Mouse (Mus musculus) kidney, embryonic 15.5 days (tissue): ENCODE measurements around the gene Rpl9-ps1. TPM values are rescaled to one million over a fixed set of nuclear protein-coding genes. Genes with fewer than 3 reads are reported as not detected.

Experiments used
- ATAC-seq: fragments of 200-750 bp; cut with Nextera tagmentation; replicated peaks from 2 replicates; pipeline ENCODE4 v1.8.0; 2017; ENCODE audit warnings: moderate TSS enrichment; ENCODE audit not compliant: low FRiP score
- H3K27ac ChIP-seq: fragments of 300-500 bp; sonication (generic); 2 replicates; pipeline ENCODE4 v1.5.1; 2015; ENCODE audit warnings: mild to moderate bottlenecking, inconsistent platforms
- H3K27me3 ChIP-seq: fragments of 300-500 bp; sonication (generic); 2 replicates; pipeline ENCODE4 v1.6.1; 2015; ENCODE audit warnings: inconsistent platforms
- H3K36me3 ChIP-seq: fragments of 300-500 bp; sonication (generic); 2 replicates; pipeline ENCODE4 v1.6.1; 2015; ENCODE audit warnings: inconsistent platforms
- H3K4me1 ChIP-seq: fragments of 300-500 bp; sonication (generic); 2 replicates; pipeline ENCODE4 v1.6.1; 2015; ENCODE audit warnings: inconsistent platforms
- H3K4me2 ChIP-seq: fragments of 300-500 bp; sonication (generic); 2 replicates; pipeline ENCODE4 v1.6.1; 2015; ENCODE audit warnings: moderate library complexity, mild to moderate bottlenecking, inconsistent platforms
- H3K4me3 ChIP-seq: fragments of 300-500 bp; sonication (generic); replicated peaks from 2 replicates; pipeline ENCODE4 v1.5.1; 2015; ENCODE audit warnings: mild to moderate bottlenecking, inconsistent platforms
- H3K9ac ChIP-seq: fragments of 300-500 bp; sonication (generic); 2 replicates; pipeline ENCODE4 v1.6.1; 2015; ENCODE audit warnings: mild to moderate bottlenecking, inconsistent platforms
- H3K9me3 ChIP-seq: fragments of 300-500 bp; sonication (generic); replicated peaks from 2 replicates; pipeline ENCODE4 v1.6.1; 2016; ENCODE audit warnings: inconsistent platforms
- WGBS: fragments of 180-500 bp; shearing (Covaris S2); methylation state at CpG from one replicate; pipeline ENCODE4 v1.1.7; 2015; ENCODE audit warnings: mixed read lengths; 5-methylcytosine and 5-hydroxymethylcytosine counted together
- polyA plus RNA-seq: library from polyadenylated mRNA; unstranded; fragments of >200 nt; fragmentation: Nextera tagmentation; extraction: Ambion mirVana; gene quantifications from 2 replicates; pipeline ENCODE4 v1.2.1, GENCODE M21; 2015

Rpl9-ps1 gene
- not detected in 2 replicates for polyA plus RNA-seq

DNA sequence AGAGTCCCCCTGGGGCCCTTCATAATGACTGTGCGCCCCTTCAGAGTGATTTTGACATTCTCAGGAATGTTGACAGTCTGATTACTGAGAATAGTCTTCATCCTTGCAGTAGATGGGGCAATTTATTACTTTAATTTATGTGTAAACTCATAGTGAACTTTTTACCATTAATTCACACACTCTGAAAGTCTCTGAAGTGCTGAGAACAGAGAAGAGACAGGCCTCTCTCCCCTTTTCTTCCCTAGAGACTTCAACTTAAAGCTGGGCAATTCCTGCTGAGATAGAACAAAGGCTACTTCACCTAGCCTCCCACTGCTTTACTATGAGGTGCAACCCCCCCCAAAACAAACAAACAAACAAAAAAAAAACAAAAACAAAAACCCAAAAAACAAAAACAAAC, at the start of gene Rpl9-ps1:
TSS of gene Rpl9-ps1 (minus strand) at position 101 of the 400 bp plus-strand sequence.
- no peak for ATAC-seq
- WGBS, result 80% methylated on average over 1 of the region's 1 CpGs
- H3K9me3 ChIP-seq, result no peaks in the 10 kb centered on the region
- no peak within 1 kb of the TSS for H3K27ac ChIP-seq
- no peaks in the 10 kb centered on the region for H3K27me3 ChIP-seq
- no peak within 1 kb of the TSS for H3K4me3 ChIP-seq
- no peak within 1 kb of the TSS for H3K9ac ChIP-seq
- H3K4me2 ChIP-seq, result no peak within 1 kb of the TSS
- no peaks in the 10 kb centered on the region for H3K36me3 ChIP-seq
- no peaks in the 10 kb centered on the region for H3K4me1 ChIP-seq

DNA sequence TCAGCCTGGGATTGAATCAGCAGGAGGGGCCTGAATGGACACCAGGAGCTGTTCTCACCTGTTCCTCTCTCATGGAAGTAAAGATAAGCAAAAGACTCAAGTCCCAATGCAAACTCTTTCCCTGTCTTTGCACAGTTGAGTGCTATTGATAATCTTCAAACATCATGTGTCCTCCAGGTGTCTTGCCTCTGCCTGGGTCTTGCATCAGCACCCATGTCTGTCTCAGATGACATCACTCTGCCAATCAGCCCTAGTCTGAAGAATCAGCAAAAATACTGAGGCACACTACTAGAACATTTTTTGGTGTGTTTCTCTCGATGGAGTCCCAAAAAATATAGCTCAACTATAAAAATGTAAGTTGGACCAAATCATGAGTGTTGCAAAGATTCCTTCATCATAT, 46.6 kb upstream of the Rpl9-ps1 start:
- Histone ChIP-seq H3K27me3 (no peaks in the 10 kb centered on the region), H3K9me3 (no peaks in the 10 kb centered on the region), H3K27ac (no peak overlapping the region), H3K4me1 (no peaks in the 10 kb centered on the region), H3K9ac (no peak overlapping the region), H3K36me3 (no peaks in the 10 kb centered on the region), H3K4me2 (no peak overlapping the region), H3K4me3 (no peak overlapping the region)
- WGBS, result 71% methylated on average over 1 of the region's 1 CpGs
- ATAC-seq, result no peak

DNA sequence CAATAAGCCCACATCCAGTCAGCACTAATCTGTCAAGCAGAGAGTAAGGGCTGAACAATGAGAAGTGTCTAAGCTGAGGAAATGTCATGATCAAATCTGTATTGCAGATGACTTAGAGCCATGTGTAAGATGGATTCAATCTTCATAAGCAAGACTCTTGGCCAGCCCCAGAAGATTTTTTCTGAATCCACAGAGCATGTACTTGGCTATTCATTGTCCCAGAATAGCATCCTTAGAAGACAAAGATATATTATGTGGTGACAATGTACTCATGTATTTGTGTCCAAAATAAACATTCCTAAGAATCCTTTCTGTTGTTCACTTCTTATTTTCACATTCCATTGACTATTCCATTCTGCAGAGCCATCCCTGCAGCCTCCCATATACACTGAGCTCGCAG, 44.5 kb upstream of the Rpl9-ps1 start:
- Histone ChIP-seq H3K4me1 (no peaks in the 10 kb centered on the region), H3K9ac (no peak overlapping the region), H3K36me3 (no peaks in the 10 kb centered on the region), H3K27me3 (no peaks in the 10 kb centered on the region), H3K4me2 (no peak overlapping the region), H3K27ac (no peak overlapping the region), H3K9me3 (no peaks in the 10 kb centered on the region), H3K4me3 (no peak overlapping the region)
- ATAC-seq, result no peak
- 81% methylated on average over 1 of the region's 1 CpGs for WGBS

DNA sequence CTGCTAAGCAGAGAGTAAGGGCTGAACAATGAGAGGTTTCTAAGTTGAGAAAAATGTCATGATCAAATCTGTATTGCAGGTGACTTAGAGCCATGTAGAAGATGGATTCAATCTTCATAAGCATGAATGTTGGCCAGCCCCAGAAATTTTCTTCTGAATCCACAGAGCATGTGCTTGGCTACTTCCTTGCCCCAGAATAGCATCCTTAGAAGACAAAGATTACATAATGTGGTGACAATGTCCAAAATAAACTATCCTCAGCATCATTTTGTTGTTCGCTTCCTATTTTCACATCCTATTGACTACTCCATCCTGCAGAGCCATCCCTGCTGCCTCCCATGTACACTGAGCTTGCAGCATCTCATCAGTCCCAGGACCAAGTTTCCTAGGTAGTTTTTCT, 30.2 kb upstream of the Rpl9-ps1 start:
- Histone ChIP-seq H3K36me3 (no peaks in the 10 kb centered on the region), H3K27ac (no peak overlapping the region), H3K4me2 (no peak overlapping the region), H3K4me1 (no peaks in the 10 kb centered on the region), H3K27me3 (no peaks in the 10 kb centered on the region), H3K9me3 (no peaks in the 10 kb centered on the region), H3K4me3 (no peak overlapping the region), H3K9ac (no peak overlapping the region)
- WGBS, result 90% methylated on average over 1 of the region's 1 CpGs
- no peak for ATAC-seq

DNA sequence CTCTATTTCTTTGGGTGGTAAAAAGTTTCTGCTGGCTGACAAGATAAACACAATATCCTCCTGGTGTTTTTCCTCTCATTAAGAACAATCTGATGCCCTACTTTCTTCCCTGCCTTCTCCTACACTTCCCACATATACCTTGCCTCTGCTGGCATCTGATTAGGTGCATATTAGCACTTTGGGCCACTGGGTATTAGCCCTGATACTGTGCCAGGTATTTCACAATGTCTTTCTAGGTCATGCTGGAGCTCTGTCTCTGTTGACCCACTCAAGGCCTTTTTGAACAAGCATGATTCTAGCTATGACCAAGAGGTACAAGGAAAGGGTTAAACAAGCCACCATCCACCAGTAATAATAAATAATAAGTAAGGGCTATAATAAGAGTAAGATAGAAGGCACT, 26.3 kb upstream of the Rpl9-ps1 start:
- Histone ChIP-seq H3K4me3 (no peak overlapping the region), H3K27me3 (no peaks in the 10 kb centered on the region)

DNA sequence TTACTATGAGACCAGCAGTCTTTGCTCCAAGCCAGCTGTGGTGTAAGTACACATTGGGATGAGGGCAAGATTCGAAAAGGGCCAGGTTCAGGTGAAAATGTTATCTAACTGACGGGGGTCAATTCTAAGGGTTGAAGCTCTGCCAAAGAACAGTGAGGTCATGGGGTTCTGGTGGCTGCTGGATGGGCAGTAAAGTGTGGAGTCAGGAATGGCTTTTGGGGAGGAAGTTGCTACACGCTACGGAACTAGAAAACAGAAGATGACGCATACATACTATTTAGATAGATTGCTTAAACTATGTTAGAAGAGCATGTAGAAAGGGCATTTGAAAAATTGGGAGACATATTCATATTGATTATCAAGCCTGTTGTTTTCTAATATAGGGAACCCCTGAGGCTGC, 18.1 kb upstream of the Rpl9-ps1 start:
- no peak overlapping the region for H3K27ac ChIP-seq
- H3K9me3 ChIP-seq, result no peaks in the 10 kb centered on the region
- no peaks in the 10 kb centered on the region for H3K36me3 ChIP-seq
- H3K4me2 ChIP-seq, result no peak overlapping the region
- H3K4me1 ChIP-seq, result no peaks in the 10 kb centered on the region
- WGBS, result 60% methylated on average over 5 of the region's 5 CpGs
- H3K27me3 ChIP-seq, result no peaks in the 10 kb centered on the region
- H3K4me3 ChIP-seq, result no peak overlapping the region
- no peak overlapping the region for H3K9ac ChIP-seq
- no peak for ATAC-seq

More for the DNA sequence above, 26.3 kb upstream of the Rpl9-ps1 start:
- H3K9me3 ChIP-seq, result no peaks in the 10 kb centered on the region
- H3K4me2 ChIP-seq, result no peak overlapping the region
- H3K27ac ChIP-seq, result no peak overlapping the region
- ATAC-seq, result no peak
- no peaks in the 10 kb centered on the region for H3K36me3 ChIP-seq
- H3K4me1 ChIP-seq, result no peaks in the 10 kb centered on the region
- H3K9ac ChIP-seq, result no peak overlapping the region

DNA sequence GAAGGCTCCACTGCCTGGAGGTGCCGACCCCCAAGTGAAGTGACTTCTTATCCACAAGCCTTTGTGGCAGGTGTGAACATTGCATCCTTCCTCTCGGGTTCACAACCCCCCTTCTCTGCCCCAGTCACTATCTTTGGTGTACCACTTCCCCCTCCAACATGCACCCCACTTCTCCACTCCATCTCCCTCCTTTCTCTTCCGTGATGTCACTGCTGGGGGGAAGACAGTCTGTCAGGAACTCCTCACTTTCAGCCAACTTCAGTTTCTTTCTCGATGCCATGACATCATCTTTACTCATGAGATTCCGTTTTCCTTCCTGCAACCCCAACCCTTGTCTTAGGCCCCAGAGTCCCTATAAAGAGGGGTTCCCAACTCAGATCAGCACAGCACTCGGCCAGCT, 16.8 kb upstream of the Rpl9-ps1 start, which contains the start of gene Ccl4:
TSS of gene Ccl4 (plus strand) at position 381 of the 400 bp plus-strand sequence.
- H3K9me3 ChIP-seq, result no peaks in the 10 kb centered on the region

DNA sequence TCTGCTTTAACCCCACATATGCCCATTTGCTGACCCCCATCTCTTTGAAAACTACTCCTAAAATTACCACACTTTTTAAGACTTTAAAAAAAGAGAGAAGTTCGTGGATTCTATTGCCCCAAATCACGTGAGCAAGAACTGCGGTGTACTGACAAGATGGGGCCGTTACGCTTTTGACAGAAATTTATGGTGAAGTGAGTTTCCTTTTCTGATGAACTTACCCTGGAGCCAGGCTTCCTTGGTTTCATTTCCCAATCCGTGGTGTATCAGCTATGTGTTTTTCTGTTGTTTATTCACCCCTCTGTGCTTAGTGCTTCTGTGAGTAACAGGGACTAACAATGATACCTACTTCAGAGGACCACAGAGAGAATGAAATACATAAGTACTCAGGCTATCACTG, 13.4 kb upstream of the Rpl9-ps1 start:
- WGBS, result 54% methylated on average over 6 of the region's 6 CpGs
- no peak for ATAC-seq
- H3K36me3 ChIP-seq, result no peaks in the 10 kb centered on the region
- no peak overlapping the region for H3K4me3 ChIP-seq
- no peaks in the 10 kb centered on the region for H3K4me1 ChIP-seq
- H3K27me3 ChIP-seq, result no peaks in the 10 kb centered on the region
- H3K4me2 ChIP-seq, result no peak overlapping the region
- no peaks in the 10 kb centered on the region for H3K9me3 ChIP-seq
- no peak overlapping the region for H3K9ac ChIP-seq
- H3K27ac ChIP-seq, result no peak overlapping the region

More for the DNA sequence above, 16.8 kb upstream of the Rpl9-ps1 start, which contains the start of gene Ccl4:
- H3K4me2 ChIP-seq, result no peak within 1 kb of the TSS
- no peaks in the 10 kb centered on the region for H3K27me3 ChIP-seq
- no peak for ATAC-seq
- no peak within 1 kb of the TSS for H3K9ac ChIP-seq
- H3K4me3 ChIP-seq, result no peak within 1 kb of the TSS
- no peaks in the 10 kb centered on the region for H3K36me3 ChIP-seq
- H3K27ac ChIP-seq, result no peak within 1 kb of the TSS
- H3K4me1 ChIP-seq, result no peaks in the 10 kb centered on the region
- WGBS, result 83% methylated on average over 6 of the region's 6 CpGs

DNA sequence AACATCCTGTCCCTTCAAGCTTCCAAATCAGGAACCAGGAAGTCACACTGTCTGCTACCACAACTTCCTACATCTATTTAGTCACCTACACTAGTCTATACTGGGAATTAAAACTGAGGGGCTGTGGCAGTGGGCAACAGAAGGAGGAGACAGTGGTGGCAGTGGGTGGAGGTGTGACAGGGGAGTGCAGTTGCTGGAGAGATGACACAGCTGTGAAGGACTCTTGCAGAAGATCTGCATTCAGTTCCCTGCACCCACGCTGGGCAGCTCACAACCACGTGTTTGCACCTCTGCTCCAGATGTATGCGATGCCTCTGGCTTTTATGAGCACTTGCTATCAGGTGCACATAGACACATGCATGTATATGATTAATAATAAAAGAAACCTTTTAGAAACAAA, 12.1 kb upstream of the Rpl9-ps1 start:
- WGBS, result 79% methylated on average over 3 of the region's 3 CpGs
- Histone ChIP-seq H3K9ac (no peak overlapping the region), H3K4me2 (no peak overlapping the region), H3K27ac (no peak overlapping the region), H3K36me3 (no peaks in the 10 kb centered on the region), H3K4me3 (no peak overlapping the region), H3K27me3 (no peaks in the 10 kb centered on the region), H3K4me1 (no peaks in the 10 kb centered on the region), H3K9me3 (no peaks in the 10 kb centered on the region)
- no peak for ATAC-seq

DNA sequence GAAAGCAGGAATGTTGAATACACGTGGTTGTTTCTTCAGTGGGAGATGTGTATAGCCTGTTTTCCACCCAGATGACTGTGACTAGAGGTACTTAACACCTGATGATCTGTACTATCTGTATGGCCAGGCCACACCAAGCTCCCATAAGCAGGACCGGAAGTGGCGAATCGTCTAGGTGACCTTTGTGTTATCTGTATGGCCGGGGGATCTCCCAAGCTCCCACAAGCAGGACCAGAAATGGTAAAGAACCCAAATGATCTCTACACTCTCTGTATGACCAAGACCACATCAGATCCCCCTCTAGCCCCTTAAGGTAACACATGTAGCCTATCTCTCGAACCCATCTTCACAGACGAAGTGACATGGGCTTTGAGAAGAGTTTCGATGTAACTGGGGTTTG, 9.2 kb upstream of the Rpl9-ps1 start:
- no peaks in the 10 kb centered on the region for H3K36me3 ChIP-seq
- H3K9me3 ChIP-seq, result no peaks in the 10 kb centered on the region
- no peak for ATAC-seq
- no peak overlapping the region for H3K4me2 ChIP-seq
- H3K4me1 ChIP-seq, result no peaks in the 10 kb centered on the region
- no peak overlapping the region for H3K4me3 ChIP-seq
- H3K27me3 ChIP-seq, result no peaks in the 10 kb centered on the region
- no peak overlapping the region for H3K9ac ChIP-seq
- 89% methylated on average over 8 of the region's 8 CpGs for WGBS
- no peak overlapping the region for H3K27ac ChIP-seq

DNA sequence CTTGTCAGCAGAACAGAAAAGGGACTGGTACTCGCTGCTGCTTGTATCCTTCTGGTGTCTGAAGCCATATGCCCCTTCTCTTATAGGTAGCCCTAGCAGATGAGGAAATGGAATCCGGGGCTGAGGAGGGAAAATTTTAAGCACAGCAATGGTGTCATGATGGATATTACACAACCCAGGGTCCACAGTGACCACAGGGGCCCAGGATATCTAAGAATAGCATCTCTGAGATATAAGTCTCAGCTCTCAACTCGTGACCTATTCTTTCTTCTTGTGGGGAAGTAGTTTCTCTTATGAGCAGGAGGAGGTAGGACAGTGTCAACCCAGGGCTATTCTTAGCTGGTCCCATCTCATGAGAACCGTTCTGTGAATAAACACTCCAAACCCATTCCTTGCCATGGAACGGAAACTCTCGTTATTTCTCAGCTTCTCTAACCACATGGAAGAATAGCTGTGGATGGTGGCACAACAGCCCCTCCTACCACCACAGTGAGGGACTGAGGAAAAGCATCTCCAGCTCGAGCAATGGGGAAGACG, 4.0 kb upstream of the Rpl9-ps1 start, which contains the start of gene Ccl3:
TSS of gene Ccl3 (minus strand) at position 51 of the 537 bp plus-strand sequence.
- WGBS, result 79% methylated on average over 8 of the region's 8 CpGs
- no peaks in the 10 kb centered on the region for H3K4me1 ChIP-seq
- ATAC-seq, result no peak
- no peaks in the 10 kb centered on the region for H3K27me3 ChIP-seq
- no peak within 1 kb of the TSS for H3K27ac ChIP-seq
- H3K9ac ChIP-seq, result no peak within 1 kb of the TSS
- no peaks in the 10 kb centered on the region for H3K36me3 ChIP-seq
- no peak within 1 kb of the TSS for H3K4me2 ChIP-seq
- no peak within 1 kb of the TSS for H3K4me3 ChIP-seq
- no peaks in the 10 kb centered on the region for H3K9me3 ChIP-seq

DNA sequence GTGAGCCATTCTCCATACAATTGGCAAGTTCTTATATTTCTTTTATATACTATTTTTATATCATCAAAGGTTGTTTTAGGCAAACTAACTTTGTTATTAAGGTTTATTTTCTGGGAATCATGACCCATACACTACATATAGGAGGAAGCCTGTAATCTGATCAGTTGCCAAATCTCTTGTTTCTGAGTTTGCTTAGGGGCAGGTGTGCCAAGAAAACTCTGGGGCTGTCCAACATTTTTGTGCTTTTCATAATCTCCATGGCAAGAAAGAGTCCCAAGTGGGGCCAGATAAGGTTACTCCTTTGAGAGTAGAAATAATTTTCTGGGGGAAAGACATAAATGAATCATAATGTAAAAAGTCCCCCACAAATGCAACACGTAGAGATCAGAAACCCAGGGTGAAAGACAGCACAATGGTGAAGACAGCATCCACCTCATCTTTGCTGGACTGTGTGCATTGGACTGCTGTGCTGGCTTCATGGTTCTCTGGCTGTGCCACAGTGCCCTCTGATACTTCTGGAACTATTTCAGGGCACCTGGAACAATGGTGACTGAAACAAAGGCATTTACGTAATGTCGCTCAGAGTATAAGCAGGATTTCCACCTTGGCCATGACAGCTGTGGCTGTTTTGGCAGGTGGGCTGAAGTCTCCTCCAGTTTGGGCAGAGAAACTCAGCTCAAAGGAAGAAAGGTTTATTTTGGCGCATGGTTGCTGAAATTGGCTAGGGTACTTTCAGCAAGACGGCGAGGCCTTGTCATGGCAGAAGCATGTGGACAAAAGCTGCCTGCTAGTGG, 1.1 kb upstream of the Rpl9-ps1 start:
- no peaks in the 10 kb centered on the region for H3K27me3 ChIP-seq
- no peak for ATAC-seq
- no peak overlapping the region for H3K27ac ChIP-seq
- WGBS, result 94% methylated on average over 6 of the region's 6 CpGs
- H3K4me1 ChIP-seq, result no peaks in the 10 kb centered on the region
- no peak overlapping the region for H3K4me2 ChIP-seq
- no peaks in the 10 kb centered on the region for H3K9me3 ChIP-seq
- H3K36me3 ChIP-seq, result no peaks in the 10 kb centered on the region
- no peak overlapping the region for H3K9ac ChIP-seq
- no peak overlapping the region for H3K4me3 ChIP-seq
